Mouse (Mus musculus): ENCODE measurements around the gene Tshz3. TPM values are rescaled to one million over a fixed set of nuclear protein-coding genes. Genes with fewer than 3 reads are reported as not detected.
A peak's percentile ranks its signal among the peaks of the same experiment; 100 is the strongest.

Tshz3 gene
- total and polyA plus RNA-seq, 2 experiments from 2014 or later = 1.3 TPM

DNA sequence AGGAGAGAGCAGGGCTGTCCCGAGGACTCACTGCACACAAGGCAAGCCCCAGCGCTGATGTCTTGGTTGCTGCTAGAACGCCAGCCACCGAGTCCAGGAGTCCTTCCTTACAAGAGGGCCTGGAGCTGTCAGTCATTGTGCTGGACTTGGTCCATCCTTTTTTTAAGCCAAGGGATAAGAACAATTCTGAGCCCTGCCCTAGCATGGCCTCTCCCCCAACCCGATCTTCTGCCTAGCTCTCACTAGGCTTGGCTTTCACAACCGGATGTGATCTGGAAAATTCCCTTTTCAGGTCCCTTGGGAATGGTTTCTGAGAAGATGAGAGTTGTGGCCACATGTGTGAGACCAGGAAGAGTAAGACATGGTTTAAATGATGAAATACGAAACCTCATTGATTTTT lies 34.5 kb upstream of the Tshz3 start:
- no peaks in the 10 kb centered on the region for H3K36me3 ChIP-seq (replicated peaks; ENCODE audit: control insufficient read depth, insufficient read depth, low read length)
- ATAC-seq (ENCODE audit: insufficient read depth, low read depth) (no peak), DNase-seq (ENCODE audit: low spot score) (peak; percentile 46)
- H3K9ac ChIP-seq (replicated peaks; ENCODE audit: low read depth, low read length) = no peak overlapping the region
- 67% methylated on average over 7 of the region's 7 CpGs for WGBS
- no peaks in the 10 kb centered on the region for H3K4me1 ChIP-seq (ENCODE audit: control insufficient read depth, insufficient read depth)
- no peak overlapping the region for H3K4me2 ChIP-seq (ENCODE audit: low read depth, low read length)
- H3K4me3 ChIP-seq (ENCODE audit: low read depth, low read length) = no peak overlapping the region
- no peak for TF ChIP-seq CTCF (IDR thresholded peaks at IDR 0.05; ENCODE audit: low read depth)
- TF ChIP-seq EP300 (IDR thresholded peaks at IDR 0.05; ENCODE audit: low read depth) = no peak
- no peaks in the 10 kb centered on the region for H3K9me3 ChIP-seq (replicated peaks; ENCODE audit: control insufficient read depth, low read length)
- H3K27ac ChIP-seq (ENCODE audit: low read depth) = no peak overlapping the region
- no peaks in the 10 kb centered on the region for H3K27me3 ChIP-seq (ENCODE audit: control insufficient read depth, insufficient read depth, low read length)

DNA sequence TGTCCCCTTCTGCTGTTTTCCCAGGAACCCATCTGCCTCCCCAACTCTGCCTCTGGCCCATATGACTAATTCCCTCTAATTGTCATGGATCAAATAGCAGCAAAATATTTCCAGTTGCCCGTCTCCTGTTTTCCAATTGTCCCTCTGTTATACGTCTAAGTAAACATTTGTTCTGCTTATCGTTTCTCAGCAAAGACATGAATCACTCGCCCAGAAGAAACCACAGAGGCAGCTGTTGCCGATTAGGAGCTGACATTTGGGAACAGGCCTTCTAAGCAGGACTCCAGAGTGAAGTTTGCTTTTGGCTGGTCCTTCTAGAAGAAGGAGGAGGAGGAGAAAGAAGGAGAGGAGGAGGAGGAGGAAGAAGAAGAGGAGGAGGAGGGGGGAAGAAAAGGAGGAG lies 30.2 kb upstream of the Tshz3 start:
- Histone ChIP-seq H3K4me1 (ENCODE audit: control insufficient read depth, insufficient read depth) (no peaks in the 10 kb centered on the region), H3K4me3 (ENCODE audit: low read depth, low read length) (no peak overlapping the region), H3K4me2 (ENCODE audit: low read depth, low read length) (no peak overlapping the region), H3K27me3 (ENCODE audit: control insufficient read depth, insufficient read depth, low read length) (no peaks in the 10 kb centered on the region), H3K36me3 (replicated peaks; ENCODE audit: control insufficient read depth, insufficient read depth, low read length) (no peaks in the 10 kb centered on the region), H3K9ac (replicated peaks; ENCODE audit: low read depth, low read length) (no peak overlapping the region), H3K9me3 (replicated peaks; ENCODE audit: control insufficient read depth, low read length) (no peaks in the 10 kb centered on the region), H3K27ac (ENCODE audit: low read depth) (no peak overlapping the region)
- no peak for TF ChIP-seq CTCF (IDR thresholded peaks at IDR 0.05; ENCODE audit: low read depth)
- no peak for TF ChIP-seq EP300 (IDR thresholded peaks at IDR 0.05; ENCODE audit: low read depth)
- WGBS = 27% methylated on average over 5 of the region's 5 CpGs
- DNase-seq (ENCODE audit: low spot score) (no peak), ATAC-seq (ENCODE audit: insufficient read depth, low read depth) (no peak)

- no peak overlapping the region for H3K9ac ChIP-seq (replicated peaks; ENCODE audit: low read depth, low read length)
- H3K9me3 ChIP-seq (replicated peaks; ENCODE audit: control insufficient read depth, low read length) = no peaks in the 10 kb centered on the region
- no peak for ATAC-seq (ENCODE audit: insufficient read depth, low read depth)
- WGBS = 22% methylated on average over 8 of the region's 8 CpGs
- H3K36me3 ChIP-seq (replicated peaks; ENCODE audit: control insufficient read depth, insufficient read depth, low read length) = no peaks in the 10 kb centered on the region
- TF ChIP-seq CTCF (IDR thresholded peaks at IDR 0.05; ENCODE audit: low read depth) = no peak
- no peak for TF ChIP-seq EP300 (IDR thresholded peaks at IDR 0.05; ENCODE audit: low read depth)
- H3K4me1 ChIP-seq (ENCODE audit: control insufficient read depth, insufficient read depth) = no peaks in the 10 kb centered on the region
- H3K27me3 ChIP-seq (ENCODE audit: control insufficient read depth, insufficient read depth, low read length) = peaks cover 33% of the 10 kb centered on the region
- H3K27ac ChIP-seq (ENCODE audit: low read depth) = no peak overlapping the region
- H3K4me2 ChIP-seq (ENCODE audit: low read depth, low read length) = no peak overlapping the region
- H3K4me3 ChIP-seq (ENCODE audit: low read depth, low read length) = no peak overlapping the region
- DNase-seq (ENCODE audit: low spot score) = no peak
Measured at GRCm38 (mm10) chr7:36678031-36678430, 19.9 kb upstream of the Tshz3 start.

GRCm38 (mm10) chr7:36678510-36678909 lies 19.4 kb upstream of the Tshz3 start:
- Histone ChIP-seq H3K9me3 (replicated peaks; ENCODE audit: control insufficient read depth, low read length) (no peaks in the 10 kb centered on the region), H3K4me3 (ENCODE audit: low read depth, low read length) (no peak overlapping the region), H3K27me3 (ENCODE audit: control insufficient read depth, insufficient read depth, low read length) (peaks cover 33% of the 10 kb centered on the region), H3K4me1 (ENCODE audit: control insufficient read depth, insufficient read depth) (no peaks in the 10 kb centered on the region), H3K9ac (replicated peaks; ENCODE audit: low read depth, low read length) (no peak overlapping the region), H3K4me2 (ENCODE audit: low read depth, low read length) (no peak overlapping the region), H3K27ac (ENCODE audit: low read depth) (no peak overlapping the region), H3K36me3 (replicated peaks; ENCODE audit: control insufficient read depth, insufficient read depth, low read length) (no peaks in the 10 kb centered on the region)
- DNase-seq (ENCODE audit: low spot score) = no peak
- no peak for TF ChIP-seq CTCF (IDR thresholded peaks at IDR 0.05; ENCODE audit: low read depth)
- 9% methylated on average over 10 of the region's 10 CpGs for WGBS
- no peak for ATAC-seq (ENCODE audit: insufficient read depth, low read depth)

DNA sequence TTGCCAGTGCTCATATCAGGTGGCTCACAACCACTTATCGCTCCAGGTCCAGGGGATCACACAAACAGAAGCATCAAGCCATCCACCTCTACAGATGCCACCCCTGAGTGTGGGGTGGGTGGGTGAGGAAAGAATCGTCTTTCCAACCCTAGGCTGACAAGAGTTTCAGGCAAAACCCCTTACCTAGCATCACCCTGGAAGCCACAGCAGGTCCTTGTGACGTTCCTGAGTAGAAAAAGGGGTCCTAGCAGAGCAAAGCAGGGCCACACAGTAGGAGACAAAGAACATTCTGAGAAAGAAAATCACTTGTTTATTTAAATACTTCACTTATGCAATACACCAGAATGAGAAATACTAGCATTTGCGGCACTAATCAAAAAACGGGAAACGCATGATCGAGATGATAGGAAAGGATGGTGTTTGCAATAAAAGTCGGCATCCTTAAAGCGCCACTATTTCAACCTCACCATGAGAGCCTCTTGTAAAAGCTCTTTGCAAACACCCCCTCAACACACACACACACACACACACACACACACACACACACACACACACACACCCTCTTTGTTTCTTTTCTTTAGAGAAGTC lies 18.8 kb upstream of the Tshz3 start:
- no peak for TF ChIP-seq EP300 (IDR thresholded peaks at IDR 0.05; ENCODE audit: low read depth)
- no peak for TF ChIP-seq CTCF (IDR thresholded peaks at IDR 0.05; ENCODE audit: low read depth)
- H3K27me3 ChIP-seq (ENCODE audit: control insufficient read depth, insufficient read depth, low read length) = peaks cover 33% of the 10 kb centered on the region
- H3K9me3 ChIP-seq (replicated peaks; ENCODE audit: control insufficient read depth, low read length) = no peaks in the 10 kb centered on the region
- no peak for DNase-seq (ENCODE audit: low spot score)
- no peaks in the 10 kb centered on the region for H3K36me3 ChIP-seq (replicated peaks; ENCODE audit: control insufficient read depth, insufficient read depth, low read length)
- no peaks in the 10 kb centered on the region for H3K4me1 ChIP-seq (ENCODE audit: control insufficient read depth, insufficient read depth)
- H3K4me2 ChIP-seq (ENCODE audit: low read depth, low read length) = no peak overlapping the region
- ATAC-seq (ENCODE audit: insufficient read depth, low read depth) = no peak
- no peak overlapping the region for H3K27ac ChIP-seq (ENCODE audit: low read depth)
- no peak overlapping the region for H3K9ac ChIP-seq (replicated peaks; ENCODE audit: low read depth, low read length)
- WGBS = 10% methylated on average over 9 of the region's 9 CpGs
- 0 out of 2 replicates have a peak overlapping the region, but pooled peaks have one; percentile 9 for H3K4me3 ChIP-seq (ENCODE audit: low read depth, low read length)

GRCm38 (mm10) chr7:36679866-36680458 lies 18.0 kb upstream of the Tshz3 start:
- WGBS = 3% methylated on average over 18 of the region's 18 CpGs

More at GRCm38 (mm10) chr7:36679866-36680458, 18.0 kb upstream of the Tshz3 start:
- Histone ChIP-seq H3K9ac (replicated peaks; ENCODE audit: low read depth, low read length) (no peak overlapping the region), H3K4me1 (ENCODE audit: control insufficient read depth, insufficient read depth) (no peaks in the 10 kb centered on the region), H3K36me3 (replicated peaks; ENCODE audit: control insufficient read depth, insufficient read depth, low read length) (no peaks in the 10 kb centered on the region), H3K27ac (ENCODE audit: low read depth) (no peak overlapping the region), H3K9me3 (replicated peaks; ENCODE audit: control insufficient read depth, low read length) (no peaks in the 10 kb centered on the region), H3K4me3 (ENCODE audit: low read depth, low read length) (peak overlapping the region; percentile 9), H3K27me3 (ENCODE audit: control insufficient read depth, insufficient read depth, low read length) (peaks cover 33% of the 10 kb centered on the region), H3K4me2 (ENCODE audit: low read depth, low read length) (peak overlapping the region; percentile 40)
- ATAC-seq (ENCODE audit: insufficient read depth, low read depth) = 0 out of 2 replicates have a peak, but pooled peaks have one; percentile 6
- TF ChIP-seq CTCF (IDR thresholded peaks at IDR 0.05; ENCODE audit: low read depth) (no peak), EP300 (IDR thresholded peaks at IDR 0.05; ENCODE audit: low read depth) (no peak)
- DNase-seq (ENCODE audit: low spot score) = no peak
